Mouse (Mus musculus) kidney, postnatal 36 days (tissue): ENCODE data around the gene Mcl1.
"Not testable (repeated sequence)": the region's sequence is repeated elsewhere in the genome, so short reads cannot be mapped to it uniquely, and the experiment has no call there.

Experiments
- DNase-seq, 2 experiments: peaks; one replicate each; pipeline ENCODE4 v3.0.0; 2021 to 2022; ENCODE audit warnings: mixed read lengths in 2 of 2

Mcl1 gene

GRCm38 (mm10) chr3:95658236-95658867 is at the start of gene Mcl1:
Gene Mcl1 (plus strand): TSS chr3:95658788.
- DNase-seq, result peak; percentile 97

- no peak for DNase-seq
Measured at GRCm38 (mm10) chr3:95609195-95609594, 49.4 kb upstream of the Mcl1 start.

- no peak for DNase-seq
Measured at GRCm38 (mm10) chr3:95613996-95614395, 44.6 kb upstream of the Mcl1 start.

- no peak for DNase-seq
Measured at GRCm38 (mm10) chr3:95618511-95618910, 40.1 kb upstream of the Mcl1 start.

- DNase-seq, result no peak
Measured at GRCm38 (mm10) chr3:95621241-95621640, 37.3 kb upstream of the Mcl1 start.

- DNase-seq, result not testable (repeated sequence)
Measured at GRCm38 (mm10) chr3:95622421-95622820, 36.2 kb upstream of the Mcl1 start.

- DNase-seq, result no peak
Measured at GRCm38 (mm10) chr3:95623551-95623950, 35.0 kb upstream of the Mcl1 start.

GRCm38 (mm10) chr3:95623991-95624515 is 34.5 kb upstream of the Mcl1 start:
- not testable (repeated sequence) for DNase-seq

- peak; percentile 97 to 100 for DNase-seq
Measured at GRCm38 (mm10) chr3:95624628-95625503, 33.7 kb upstream of the Mcl1 start, which contains the start of gene Ensa. Gene Ensa (plus strand): TSS chr3:95624993.

- DNase-seq, result no peak
Measured at GRCm38 (mm10) chr3:95627763-95628162, 30.8 kb upstream of the Mcl1 start.

- DNase-seq, result no peak
Measured at GRCm38 (mm10) chr3:95629755-95630154, 28.8 kb upstream of the Mcl1 start.

GRCm38 (mm10) chr3:95630856-95631255 is 27.7 kb upstream of the Mcl1 start:
- no peak for DNase-seq

GRCm38 (mm10) chr3:95631304-95631703 is 27.3 kb upstream of the Mcl1 start:
- DNase-seq, result no peak

GRCm38 (mm10) chr3:95632648-95633588 is 25.7 kb upstream of the Mcl1 start:
- peak; percentile 25 to 31 for DNase-seq

- peak in 1 of 2 experiments; percentile 30 for DNase-seq
Measured at GRCm38 (mm10) chr3:95635636-95636035, 23.0 kb upstream of the Mcl1 start.

- peak in 1 of 2 experiments; percentile 64 for DNase-seq
Measured at GRCm38 (mm10) chr3:95636072-95636471, 22.5 kb upstream of the Mcl1 start.

GRCm38 (mm10) chr3:95639694-95640093 is 18.9 kb upstream of the Mcl1 start:
- DNase-seq, result no peak

GRCm38 (mm10) chr3:95643097-95643496 is 15.5 kb upstream of the Mcl1 start:
- DNase-seq, result no peak

GRCm38 (mm10) chr3:95645313-95646235 is 13.0 kb upstream of the Mcl1 start:
- DNase-seq, result peak; percentile 58 to 65

GRCm38 (mm10) chr3:95648016-95648415 is 10.6 kb upstream of the Mcl1 start:
- no peak for DNase-seq

GRCm38 (mm10) chr3:95650276-95651032 is 8.1 kb upstream of the Mcl1 start:
- DNase-seq, result peak; percentile 46 to 79
